Mouse (Mus musculus): Measurements from ENCODE around the gene Lin28a.
A peak's percentile ranks its signal among the peaks of the same experiment; 100 is the strongest.

The Lin28a gene

DNA sequence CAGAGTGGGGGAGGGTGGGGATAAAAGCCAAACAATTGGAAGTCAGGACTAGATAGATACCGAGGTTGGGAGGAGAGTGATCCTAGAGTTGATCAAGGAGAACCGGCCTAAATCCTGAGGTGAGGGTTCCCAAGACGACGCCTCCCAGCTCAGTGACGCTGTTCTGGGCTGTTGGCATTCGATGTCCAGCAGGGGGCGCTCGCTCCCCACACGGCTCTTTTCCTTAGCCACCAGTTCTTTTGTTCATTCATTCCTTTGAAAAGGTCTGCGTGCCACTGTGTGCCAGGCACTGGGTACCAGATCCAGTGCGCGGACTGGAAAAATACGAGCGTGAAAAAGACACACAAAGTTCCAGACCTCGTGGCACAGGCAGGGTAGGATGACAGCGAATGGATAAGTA is 17.3 kb upstream of the Lin28a start:
- Histone ChIP-seq H3K9me3 (ENCODE audit: low read length) (no peaks in the 10 kb centered on the region), H3K4me1 (replicated peaks; ENCODE audit: low read depth, low read length) (0 out of 2 replicates have a peak, but pooled peaks cover 2% of the 10 kb centered on the region), H3K27me3 (ENCODE audit: insufficient read depth, low read length) (peaks cover 21% of the 10 kb centered on the region), H3K4me3 (replicated peaks; ENCODE audit: low read length) (no peak overlapping the region), H3K36me3 (ENCODE audit: insufficient read depth, low read length) (no peaks in the 10 kb centered on the region)
- TF ChIP-seq CTCF (conservative IDR thresholded peaks at IDR 0.05; ENCODE audit: low read length) (peak; percentile 87), NANOG (IDR thresholded peaks at IDR 0.05; ENCODE audit: borderline replicate concordance, low read length) (no peak), POU5F1 (IDR thresholded peaks at IDR 0.05; ENCODE audit: borderline replicate concordance, low read length) (no peak)

DNA sequence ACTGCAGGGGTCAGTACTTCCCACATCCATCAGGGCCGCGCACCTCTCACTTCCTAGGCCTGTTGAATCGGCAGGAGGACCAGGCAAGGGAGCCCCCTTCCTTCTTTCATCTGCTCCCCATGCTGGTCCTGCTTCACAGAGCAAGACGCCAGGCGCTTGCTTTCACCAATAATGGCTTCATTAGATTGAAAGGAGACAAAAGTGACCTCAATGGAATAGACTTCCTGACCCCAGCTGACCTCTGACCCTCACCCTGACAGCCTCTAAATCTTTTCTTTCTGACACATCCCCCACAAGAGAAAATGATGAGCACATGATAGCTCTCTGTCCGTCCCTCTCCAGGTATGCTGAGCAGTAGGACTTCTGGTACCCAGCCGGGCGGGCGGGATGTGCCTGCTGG is 7.2 kb upstream of the Lin28a start:
- H3K9me3 ChIP-seq (ENCODE audit: low read length), result no peaks in the 10 kb centered on the region; the same call in 1 of the 2 replicates
- no peaks in the 10 kb centered on the region for H3K27me3 ChIP-seq (ENCODE audit: insufficient read depth, low read length)
- TF ChIP-seq POU5F1 (IDR thresholded peaks at IDR 0.05; ENCODE audit: borderline replicate concordance, low read length), result no peak
- TF ChIP-seq NANOG (IDR thresholded peaks at IDR 0.05; ENCODE audit: borderline replicate concordance, low read length), result no peak
- no peak for TF ChIP-seq CTCF (conservative IDR thresholded peaks at IDR 0.05; ENCODE audit: low read length)
- H3K4me3 ChIP-seq (replicated peaks; ENCODE audit: low read length), result no peak overlapping the region
- H3K4me1 ChIP-seq (replicated peaks; ENCODE audit: low read depth, low read length), result peaks cover 15% of the 10 kb centered on the region
- no peaks in the 10 kb centered on the region for H3K36me3 ChIP-seq (ENCODE audit: insufficient read depth, low read length)

DNA sequence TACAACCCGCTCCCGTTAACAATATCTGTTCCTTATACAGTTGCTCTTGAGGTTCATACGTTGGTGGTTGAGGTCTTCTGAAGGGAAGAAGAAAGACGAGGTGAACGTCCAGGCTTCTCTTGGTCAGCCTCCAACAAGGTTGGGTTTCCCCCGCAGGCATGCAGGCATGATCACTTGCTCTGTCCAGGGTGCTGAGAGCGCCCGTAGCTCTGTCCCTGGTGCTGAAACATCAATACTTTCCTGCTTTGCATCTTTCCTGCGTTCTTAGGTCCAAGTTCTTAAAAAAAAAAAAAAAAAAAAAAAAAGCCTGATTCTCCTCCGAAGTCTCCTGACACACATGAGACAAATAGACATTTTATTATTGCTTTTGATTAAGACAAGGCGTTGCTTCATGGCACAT is 2.0 kb upstream of the Lin28a start:
- Histone ChIP-seq H3K9me3 (ENCODE audit: low read length) (no peaks in the 10 kb centered on the region), H3K36me3 (ENCODE audit: insufficient read depth, low read length) (peaks cover 8% of the 10 kb centered on the region), H3K4me1 (replicated peaks; ENCODE audit: low read depth, low read length) (peaks cover 36% of the 10 kb centered on the region), H3K4me3 (replicated peaks; ENCODE audit: low read length) (no peak overlapping the region), H3K27me3 (ENCODE audit: insufficient read depth, low read length) (no peaks in the 10 kb centered on the region)
- TF ChIP-seq NANOG (IDR thresholded peaks at IDR 0.05; ENCODE audit: borderline replicate concordance, low read length), result no peak
- no peak for TF ChIP-seq POU5F1 (IDR thresholded peaks at IDR 0.05; ENCODE audit: borderline replicate concordance, low read length)
- no peak for TF ChIP-seq CTCF (conservative IDR thresholded peaks at IDR 0.05; ENCODE audit: low read length)

DNA sequence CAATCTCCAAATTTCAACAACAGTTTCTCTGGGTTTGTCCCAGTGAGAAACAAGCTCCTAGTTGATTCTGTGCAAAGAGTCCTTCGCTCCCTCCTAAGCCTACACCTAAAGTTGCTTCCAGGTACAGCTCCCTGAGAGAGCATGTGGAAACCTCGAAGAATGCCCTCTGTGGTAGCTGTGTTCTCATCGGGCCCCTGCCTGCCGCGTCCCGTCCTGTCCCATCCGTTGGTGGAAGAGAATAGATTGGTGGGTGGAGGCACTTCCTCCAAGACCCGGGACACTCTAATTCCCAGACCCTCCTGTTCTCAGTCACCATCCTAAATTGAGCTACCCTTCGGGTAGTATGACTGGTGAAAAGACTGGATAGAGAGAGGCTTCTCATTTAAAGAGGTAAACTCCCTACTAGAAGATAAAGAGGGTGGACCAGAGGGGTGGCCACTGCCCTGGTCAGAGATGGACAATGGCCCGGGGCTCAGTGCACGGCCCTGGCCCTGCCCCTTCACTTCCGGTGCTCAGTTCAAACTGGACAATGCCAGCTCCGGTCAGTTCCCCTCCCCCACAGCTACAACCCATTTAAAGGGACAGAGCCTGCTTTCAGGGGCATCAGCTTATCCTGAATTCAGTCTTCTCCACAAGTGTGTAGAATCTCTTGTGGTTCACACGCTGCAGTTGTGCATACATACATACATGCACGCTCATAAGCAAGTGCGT is 1.2 kb upstream of the Lin28a start:
- Histone ChIP-seq H3K36me3 (ENCODE audit: insufficient read depth, low read length) (peaks cover 17% of the 10 kb centered on the region), H3K9me3 (ENCODE audit: low read length) (no peaks in the 10 kb centered on the region), H3K4me3 (replicated peaks; ENCODE audit: low read length) (peak overlapping the region; percentile 54), H3K4me1 (replicated peaks; ENCODE audit: low read depth, low read length) (peaks cover 45% of the 10 kb centered on the region), H3K27me3 (ENCODE audit: insufficient read depth, low read length) (no peaks in the 10 kb centered on the region)
- TF ChIP-seq NANOG (IDR thresholded peaks at IDR 0.05; ENCODE audit: borderline replicate concordance, low read length), result no peak
- no peak for TF ChIP-seq CTCF (conservative IDR thresholded peaks at IDR 0.05; ENCODE audit: low read length)
- TF ChIP-seq POU5F1 (IDR thresholded peaks at IDR 0.05; ENCODE audit: borderline replicate concordance, low read length), result no peak

DNA sequence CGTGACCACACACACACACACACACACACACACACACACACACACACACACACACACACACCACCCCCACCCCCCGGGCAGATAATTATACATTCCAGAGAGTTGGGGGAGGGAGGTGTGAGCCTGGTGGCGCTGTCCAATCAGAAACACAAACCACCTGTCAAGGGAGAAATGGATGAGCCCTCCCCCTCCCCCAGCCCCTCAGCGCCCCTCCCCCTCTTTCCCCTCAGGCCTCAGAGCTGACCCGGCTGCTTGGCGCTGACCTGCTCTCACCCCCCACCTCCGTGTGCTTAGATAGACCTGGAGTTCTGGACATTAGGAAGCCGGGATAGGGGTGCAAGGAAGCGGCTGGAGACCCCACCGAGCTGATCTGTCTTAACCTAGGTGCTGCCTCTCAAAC is 569 bp upstream of the Lin28a start:
- peak overlapping the region; percentile 95 for H3K4me3 ChIP-seq (replicated peaks; ENCODE audit: low read length)
- no peaks in the 10 kb centered on the region for H3K9me3 ChIP-seq (ENCODE audit: low read length)
- TF ChIP-seq NANOG (IDR thresholded peaks at IDR 0.05; ENCODE audit: borderline replicate concordance, low read length) (no peak), POU5F1 (IDR thresholded peaks at IDR 0.05; ENCODE audit: borderline replicate concordance, low read length) (no peak), CTCF (conservative IDR thresholded peaks at IDR 0.05; ENCODE audit: low read length) (no peak)
- peaks cover 48% of the 10 kb centered on the region for H3K4me1 ChIP-seq (replicated peaks; ENCODE audit: low read depth, low read length)
- H3K36me3 ChIP-seq (ENCODE audit: insufficient read depth, low read length), result peaks cover 20% of the 10 kb centered on the region
- H3K27me3 ChIP-seq (ENCODE audit: insufficient read depth, low read length), result no peaks in the 10 kb centered on the region

DNA sequence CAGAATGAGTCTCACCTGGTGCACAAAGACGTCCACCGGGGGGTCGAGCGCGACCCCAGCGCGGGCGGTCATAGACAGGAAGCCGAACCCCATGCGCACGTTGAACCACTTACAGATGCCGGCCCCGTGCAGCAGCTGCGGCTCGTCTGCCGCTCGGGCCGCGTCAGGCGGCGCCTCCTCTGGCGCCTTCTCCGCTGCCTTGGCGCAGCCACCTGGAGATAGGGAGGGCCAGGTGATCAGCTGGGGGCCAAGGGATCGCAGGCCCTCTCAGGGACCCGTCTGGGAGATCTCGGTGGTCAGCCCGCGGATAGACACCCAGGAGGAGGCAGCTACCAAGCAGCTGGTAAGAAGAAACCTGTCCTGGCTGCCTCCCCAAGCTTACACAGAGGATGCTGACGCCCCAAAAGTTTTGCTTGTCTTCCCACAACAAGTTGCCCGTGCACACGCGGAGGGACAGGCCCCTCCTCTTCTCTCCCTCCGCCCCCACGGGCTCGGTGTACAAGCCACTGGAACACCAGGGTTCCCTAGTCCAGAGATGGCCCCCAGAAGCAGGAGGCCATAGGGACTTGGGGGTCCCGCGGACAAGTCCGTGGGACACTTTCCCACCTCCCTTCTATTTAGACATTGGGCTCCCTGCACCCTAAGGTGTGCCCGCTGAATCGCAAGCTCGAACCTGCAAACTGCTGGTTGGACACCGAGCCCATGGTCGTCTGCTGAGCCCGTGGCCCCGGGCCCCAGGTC is 433 bp downstream of the Lin28a start:
- no peaks in the 10 kb centered on the region for H3K27me3 ChIP-seq (ENCODE audit: insufficient read depth, low read length)
- TF ChIP-seq NANOG (IDR thresholded peaks at IDR 0.05; ENCODE audit: borderline replicate concordance, low read length) (no peak), POU5F1 (IDR thresholded peaks at IDR 0.05; ENCODE audit: borderline replicate concordance, low read length) (no peak), CTCF (conservative IDR thresholded peaks at IDR 0.05; ENCODE audit: low read length) (no peak)
- peaks cover 49% of the 10 kb centered on the region for H3K4me1 ChIP-seq (replicated peaks; ENCODE audit: low read depth, low read length)
- H3K36me3 ChIP-seq (ENCODE audit: insufficient read depth, low read length), result peaks cover 30% of the 10 kb centered on the region
- peak overlapping the region; percentile 95 for H3K4me3 ChIP-seq (replicated peaks; ENCODE audit: low read length)
- H3K9me3 ChIP-seq (ENCODE audit: low read length), result no peaks in the 10 kb centered on the region

DNA sequence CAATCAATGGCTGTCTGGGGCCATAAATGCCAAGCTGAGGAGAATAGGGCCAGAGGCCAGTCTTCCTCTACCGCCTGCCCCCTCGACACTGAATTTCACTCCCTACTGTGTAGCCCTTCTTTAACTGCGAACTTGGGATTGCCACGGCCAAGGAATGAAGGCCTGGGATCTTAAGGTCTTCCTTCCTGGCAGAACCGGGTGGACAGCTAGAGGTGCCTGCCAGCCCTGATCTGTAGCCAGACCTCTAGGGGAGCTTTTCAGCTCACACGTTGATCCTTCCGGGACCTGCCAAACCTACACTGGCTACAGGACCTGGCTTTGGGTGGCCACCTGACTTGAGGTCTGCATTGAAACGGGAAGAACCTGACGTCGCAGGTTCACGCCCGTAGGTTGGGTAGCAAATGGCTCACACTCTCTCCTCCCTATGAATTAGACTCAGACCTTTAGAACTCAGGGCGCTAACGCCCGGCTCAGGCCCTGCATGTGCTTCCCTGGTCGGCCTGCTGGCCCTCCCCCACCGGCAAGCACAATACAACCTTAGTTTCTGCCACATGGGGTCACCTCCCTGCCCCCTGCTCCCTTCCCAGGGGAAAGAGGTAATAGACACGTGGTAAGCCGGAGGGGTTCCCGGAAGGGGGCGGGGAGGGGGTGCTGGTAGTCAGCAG is 1.3 kb downstream of the Lin28a start:
- Histone ChIP-seq H3K9me3 (ENCODE audit: low read length) (no peaks in the 10 kb centered on the region), H3K27me3 (ENCODE audit: insufficient read depth, low read length) (no peaks in the 10 kb centered on the region), H3K4me3 (replicated peaks; ENCODE audit: low read length) (peak overlapping the region; percentile 95), H3K4me1 (replicated peaks; ENCODE audit: low read depth, low read length) (peaks cover 56% of the 10 kb centered on the region), H3K36me3 (ENCODE audit: insufficient read depth, low read length) (peaks cover 38% of the 10 kb centered on the region)
- no peak for TF ChIP-seq CTCF (conservative IDR thresholded peaks at IDR 0.05; ENCODE audit: low read length)
- no peak for TF ChIP-seq NANOG (IDR thresholded peaks at IDR 0.05; ENCODE audit: borderline replicate concordance, low read length)
- TF ChIP-seq POU5F1 (IDR thresholded peaks at IDR 0.05; ENCODE audit: borderline replicate concordance, low read length), result no peak

DNA sequence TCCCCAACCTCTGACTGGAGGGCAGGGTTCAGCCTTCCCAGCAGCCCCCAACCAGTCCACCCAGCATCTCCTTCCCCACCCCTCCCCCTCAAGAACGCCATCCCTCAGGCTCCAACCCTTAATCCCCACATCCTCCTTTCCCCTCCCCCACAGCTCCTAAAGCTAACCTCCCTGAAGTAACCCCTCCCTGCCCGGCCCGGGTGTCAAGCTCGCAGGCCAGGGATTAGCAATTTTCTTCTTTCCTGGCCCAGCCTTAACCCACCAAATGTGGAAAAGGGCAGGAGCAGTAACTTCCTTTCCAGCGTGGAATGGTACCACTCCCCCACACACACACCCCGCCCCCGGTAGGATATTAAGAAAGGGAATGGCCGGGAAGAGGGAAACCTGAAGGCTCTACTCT is 1.9 kb downstream of the Lin28a start:
- Histone ChIP-seq H3K9me3 (ENCODE audit: low read length) (no peaks in the 10 kb centered on the region), H3K4me1 (replicated peaks; ENCODE audit: low read depth, low read length) (peaks cover 61% of the 10 kb centered on the region), H3K4me3 (replicated peaks; ENCODE audit: low read length) (peak overlapping the region; percentile 95), H3K27me3 (ENCODE audit: insufficient read depth, low read length) (no peaks in the 10 kb centered on the region), H3K36me3 (ENCODE audit: insufficient read depth, low read length) (peaks cover 38% of the 10 kb centered on the region)
- TF ChIP-seq POU5F1 (IDR thresholded peaks at IDR 0.05; ENCODE audit: borderline replicate concordance, low read length), result no peak
- no peak for TF ChIP-seq CTCF (conservative IDR thresholded peaks at IDR 0.05; ENCODE audit: low read length)
- no peak for TF ChIP-seq NANOG (IDR thresholded peaks at IDR 0.05; ENCODE audit: borderline replicate concordance, low read length)

Measured in E14TG2a.4 (cell line).